Mouse (Mus musculus) ES-E14 (cell line): ENCODE results near the gene Mospd2.

Experiments used
- HCFC1 ChIP-seq: IDR thresholded peaks from 2 replicates; pipeline ENCODE4 v1.6.1; 2012; ENCODE audit warnings: low read length, inconsistent platforms, borderline replicate concordance; ENCODE audit not compliant: insufficient read depth
- ZC3H11A ChIP-seq: IDR thresholded peaks from 2 replicates; pipeline ENCODE4 v1.6.1; 2012; ENCODE audit warnings: low read depth, mild to moderate bottlenecking, inconsistent platforms, low read length, borderline replicate concordance
- ZNF384 ChIP-seq: IDR thresholded peaks from 2 replicates; pipeline ENCODE4 v1.6.1; 2012; ENCODE audit warnings: low read depth, low read length, inconsistent platforms

DNA sequence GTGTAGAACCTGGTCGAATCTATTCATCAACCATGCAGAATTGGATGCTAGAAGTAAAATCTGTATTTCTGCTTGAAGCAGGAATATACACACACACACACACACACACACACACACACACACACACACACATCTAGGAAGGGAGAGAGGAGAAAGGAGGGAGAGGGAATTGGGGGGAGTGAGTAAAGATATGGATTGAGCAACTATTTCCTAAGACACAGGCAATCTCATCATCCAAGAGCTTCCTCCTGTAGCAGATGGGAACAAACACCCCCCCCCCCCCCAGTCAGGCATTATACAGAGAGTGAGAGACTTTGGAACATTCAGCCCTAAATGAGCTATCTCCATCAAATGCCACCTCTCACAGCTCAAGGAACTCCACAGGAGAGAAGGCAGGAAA is 93.9 kb downstream of the Mospd2 start:
- TF ChIP-seq ZC3H11A (no peak), HCFC1 (no peak), ZNF384 (no peak)
